Mouse (Mus musculus): ENCODE data around the gene 8030474K03Rik.

- TF ChIP-seq CTCF (IDR thresholded peaks at IDR 0.05; ENCODE audit: low read depth) (no peak), EP300 (IDR thresholded peaks at IDR 0.05; ENCODE audit: low read depth) (no peak)
Observed at GRCm38 (mm10) chrX:101754478-101754877, 40.0 kb upstream of the 8030474K03Rik start.
